Mouse (Mus musculus) intestine, postnatal 0 days (tissue): ENCODE results near the gene Rab3gap1. TPM values are rescaled to one million over a fixed set of nuclear protein-coding genes. Genes with fewer than 3 reads are reported as not detected.

ENCODE experiments used
- ATAC-seq: fragments of 200-750 bp; cut with Nextera tagmentation; 2 replicates; pipeline ENCODE4 v1.8.0; 2017; ENCODE audit warnings: mild to moderate bottlenecking, moderate TSS enrichment, moderate library complexity
- H3K27ac ChIP-seq: fragments of 300-500 bp; sonication (generic); 2 replicates; pipeline ENCODE4 v1.5.1; 2014; ENCODE audit warnings: mild to moderate bottlenecking, low read depth, low read length, moderate library complexity
- H3K27me3 ChIP-seq: fragments of 300-500 bp; sonication (generic); replicated peaks from 2 replicates; pipeline ENCODE4 v1.6.1; 2014; ENCODE audit warnings: low read length, mixed read lengths; ENCODE audit not compliant: control insufficient read depth, insufficient read depth
- H3K36me3 ChIP-seq: fragments of 300-500 bp; sonication (generic); 2 replicates; pipeline ENCODE4 v1.6.1; 2014; ENCODE audit warnings: mild to moderate bottlenecking, moderate library complexity; ENCODE audit not compliant: control insufficient read depth, insufficient read depth
- H3K4me1 ChIP-seq: fragments of 300-500 bp; sonication (generic); replicated peaks from 2 replicates; pipeline ENCODE4 v1.6.1; 2014; ENCODE audit warnings: antibody characterized with exemption, low read length, mixed read lengths; ENCODE audit not compliant: control insufficient read depth, insufficient read depth
- H3K4me2 ChIP-seq: fragments of 300-500 bp; sonication (generic); replicated peaks from 2 replicates; pipeline ENCODE4 v1.6.1; 2014; ENCODE audit warnings: low read depth, mild to moderate bottlenecking, moderate library complexity
- H3K4me3 ChIP-seq: fragments of 300-500 bp; sonication (generic); 2 replicates; pipeline ENCODE4 v1.5.1; 2014; ENCODE audit warnings: low read depth, low read length
- H3K9ac ChIP-seq: fragments of 300-500 bp; sonication (generic); 2 replicates; pipeline ENCODE4 v1.6.1; 2014; ENCODE audit warnings: mild to moderate bottlenecking, low read depth, low read length
- H3K9me3 ChIP-seq: fragments of 300-500 bp; sonication (generic); 2 replicates; pipeline ENCODE4 v1.6.1; 2016; ENCODE audit warnings: mixed run types; ENCODE audit not compliant: control insufficient read depth
- CTCF ChIP-seq: sonication (generic); IDR thresholded peaks from 2 replicates; pipeline ENCODE4 v1.5.1; 2016; ENCODE audit warnings: low read depth, mild to moderate bottlenecking, control low read depth, antibody characterized with exemption, moderate library complexity
- WGBS: fragments of 180-500 bp; shearing (Covaris S2); extraction: QIAGEN DNeasy Blood & Tissue Kit; methylation state at CpG from one replicate; pipeline ENCODE4 v1.1.7; 2014; 5-methylcytosine and 5-hydroxymethylcytosine counted together
- polyA plus RNA-seq: library from polyadenylated mRNA; unstranded; fragments of >200 nt; fragmentation: Nextera tagmentation; extraction: Ambion mirVana; gene quantifications from 2 replicates; pipeline ENCODE4 v1.2.1, GENCODE M21; 2015

Rab3gap1 gene
- polyA plus RNA-seq, 1 experiment from 2014 or later = 13.0 TPM

GRCm38 (mm10) chr1:127956524-127956923 lies 88.0 kb downstream of the Rab3gap1 start:
- no peak overlapping the region for H3K27ac ChIP-seq
- no peaks in the 10 kb centered on the region for H3K9me3 ChIP-seq
- no peak for TF ChIP-seq CTCF
- no peak for ATAC-seq
- H3K9ac ChIP-seq = no peak overlapping the region
- no peak overlapping the region for H3K4me3 ChIP-seq
- WGBS = 100% methylated on average over 1 of the region's 1 CpGs
- H3K4me1 ChIP-seq = no peaks in the 10 kb centered on the region
- no peaks in the 10 kb centered on the region for H3K36me3 ChIP-seq
- no peaks in the 10 kb centered on the region for H3K27me3 ChIP-seq
- H3K4me2 ChIP-seq = no peak overlapping the region

- Histone ChIP-seq H3K36me3 (no peaks in the 10 kb centered on the region), H3K9ac (no peak overlapping the region), H3K4me2 (no peak overlapping the region), H3K4me1 (no peaks in the 10 kb centered on the region), H3K27me3 (no peaks in the 10 kb centered on the region), H3K27ac (no peak overlapping the region), H3K9me3 (no peaks in the 10 kb centered on the region), H3K4me3 (no peak overlapping the region)
- ATAC-seq = no peak
- WGBS = 50% methylated on average over 5 of the region's 5 CpGs
- no peak for TF ChIP-seq CTCF
Measured at GRCm38 (mm10) chr1:127958801-127959200, 90.2 kb downstream of the Rab3gap1 start.

GRCm38 (mm10) chr1:127959312-127959718 lies 90.7 kb downstream of the Rab3gap1 start:
- ATAC-seq = no peak
- Histone ChIP-seq H3K27ac (no peak overlapping the region), H3K4me2 (no peak overlapping the region)

GRCm38 (mm10) chr1:127961140-127961539 lies 92.6 kb downstream of the Rab3gap1 start:
- Histone ChIP-seq H3K27ac (no peak overlapping the region), H3K9me3 (no peaks in the 10 kb centered on the region), H3K36me3 (no peaks in the 10 kb centered on the region), H3K9ac (no peak overlapping the region), H3K4me1 (no peaks in the 10 kb centered on the region), H3K27me3 (no peaks in the 10 kb centered on the region), H3K4me3 (no peak overlapping the region), H3K4me2 (no peak overlapping the region)
- no peak for TF ChIP-seq CTCF
- 90% methylated on average over 1 of the region's 1 CpGs for WGBS
- no peak for ATAC-seq

More at GRCm38 (mm10) chr1:127959312-127959718, 90.7 kb downstream of the Rab3gap1 start:
- no peaks in the 10 kb centered on the region for H3K36me3 ChIP-seq
- no peak overlapping the region for H3K9ac ChIP-seq
- no peaks in the 10 kb centered on the region for H3K9me3 ChIP-seq
- no peaks in the 10 kb centered on the region for H3K4me1 ChIP-seq
- H3K27me3 ChIP-seq = no peaks in the 10 kb centered on the region
- 57% methylated on average over 7 of the region's 7 CpGs for WGBS
- no peak overlapping the region for H3K4me3 ChIP-seq
- no peak for TF ChIP-seq CTCF

- Histone ChIP-seq H3K27me3 (no peaks in the 10 kb centered on the region), H3K36me3 (no peaks in the 10 kb centered on the region), H3K4me2 (no peak overlapping the region), H3K27ac (no peak overlapping the region), H3K4me1 (no peaks in the 10 kb centered on the region), H3K9me3 (no peaks in the 10 kb centered on the region), H3K9ac (no peak overlapping the region), H3K4me3 (no peak overlapping the region)
- TF ChIP-seq CTCF = no peak
- 65% methylated on average over 3 of the region's 3 CpGs for WGBS
- no peak for ATAC-seq
Measured at GRCm38 (mm10) chr1:127963326-127963725, 94.8 kb downstream of the Rab3gap1 start.

- ATAC-seq = no peak
- Histone ChIP-seq H3K27me3 (no peaks in the 10 kb centered on the region), H3K4me2 (no peak overlapping the region), H3K9ac (no peak overlapping the region), H3K9me3 (no peaks in the 10 kb centered on the region), H3K36me3 (no peaks in the 10 kb centered on the region), H3K27ac (no peak overlapping the region), H3K4me3 (no peak overlapping the region), H3K4me1 (no peaks in the 10 kb centered on the region; the same call in 1 of the 2 replicates)
- 85% methylated on average over 4 of the region's 4 CpGs for WGBS
- TF ChIP-seq CTCF = no peak
Measured at GRCm38 (mm10) chr1:127970870-127971269, 102.3 kb downstream of the Rab3gap1 start.

- Histone ChIP-seq H3K27ac (no peak overlapping the region), H3K9ac (no peak overlapping the region), H3K4me2 (no peak overlapping the region), H3K9me3 (no peaks in the 10 kb centered on the region), H3K4me3 (no peak overlapping the region), H3K36me3 (no peaks in the 10 kb centered on the region), H3K4me1 (no peaks in the 10 kb centered on the region; the same call in 1 of the 2 replicates), H3K27me3 (no peaks in the 10 kb centered on the region)
- TF ChIP-seq CTCF = no peak
- WGBS = 91% methylated on average over 4 of the region's 4 CpGs
- no peak for ATAC-seq
Measured at GRCm38 (mm10) chr1:127974082-127974481, 105.5 kb downstream of the Rab3gap1 start.
